Mouse (Mus musculus): ENCODE results near the gene Olfr1457.

The Olfr1457 gene

DNA sequence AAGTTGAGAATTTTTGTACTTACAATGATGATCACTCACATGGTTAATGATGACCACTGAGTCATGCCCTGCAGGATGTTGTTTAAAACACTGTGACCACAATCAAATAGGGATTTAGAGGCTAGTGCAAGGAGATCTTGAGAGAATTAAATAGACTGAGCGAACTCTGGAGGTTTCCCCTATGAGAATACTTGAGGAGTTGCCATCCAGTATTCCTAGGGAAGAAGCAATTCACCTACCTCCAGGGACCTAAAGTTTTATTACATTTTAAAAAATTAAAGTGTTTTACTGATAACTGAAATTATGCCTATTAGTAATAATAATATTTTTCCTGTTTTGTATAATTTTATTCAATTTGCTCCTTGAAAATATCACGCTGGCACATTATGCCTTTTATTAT, at the start of gene Olfr1457:
Olfr1457 (minus strand) TSS at position 101 of the 400 bp plus-strand sequence.
- DNase-seq, result no peak

DNA sequence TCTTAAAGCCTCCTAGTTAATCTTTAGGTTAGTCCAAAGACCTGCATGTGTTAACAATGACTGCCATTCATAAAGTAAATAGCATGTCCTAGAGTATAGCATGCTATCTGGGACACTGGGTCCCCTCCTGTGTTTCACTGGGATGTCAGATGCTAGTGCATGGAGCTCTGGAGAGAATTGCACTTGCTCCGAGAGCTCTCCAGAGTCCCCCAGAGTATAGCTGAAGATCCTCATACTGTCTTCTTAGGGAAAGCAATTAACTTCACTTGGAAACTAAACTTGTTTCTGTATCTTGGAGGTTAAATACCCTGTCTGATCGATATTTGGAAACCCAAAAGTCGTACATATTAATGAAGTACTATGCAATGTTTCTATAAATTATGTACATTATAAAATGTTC, 9.0 kb upstream of the Olfr1457 start, which contains the start of gene Olfr1458:
Olfr1458 (minus strand) TSS at position 101 of the 400 bp plus-strand sequence.
- no peak for DNase-seq

DNA sequence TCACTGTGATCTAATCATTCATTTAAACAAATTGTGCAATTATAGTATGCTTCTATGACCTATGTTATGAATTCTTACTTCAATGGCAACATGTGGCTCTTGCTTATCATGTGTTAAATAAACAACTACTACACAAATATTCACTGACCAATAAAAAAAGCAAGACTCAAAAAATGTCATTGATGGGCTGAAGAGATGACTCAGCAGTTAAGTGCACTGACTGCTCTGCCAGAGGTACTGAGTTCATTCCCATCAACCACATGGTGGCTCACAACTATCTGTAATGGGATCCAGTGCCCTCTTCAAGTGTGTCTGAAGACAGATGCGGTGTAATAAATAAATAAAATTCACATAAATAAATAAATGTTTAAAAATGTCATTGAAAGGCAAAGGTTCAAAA, 3.8 kb downstream of the Olfr1457 start:
- no peak for DNase-seq

DNA sequence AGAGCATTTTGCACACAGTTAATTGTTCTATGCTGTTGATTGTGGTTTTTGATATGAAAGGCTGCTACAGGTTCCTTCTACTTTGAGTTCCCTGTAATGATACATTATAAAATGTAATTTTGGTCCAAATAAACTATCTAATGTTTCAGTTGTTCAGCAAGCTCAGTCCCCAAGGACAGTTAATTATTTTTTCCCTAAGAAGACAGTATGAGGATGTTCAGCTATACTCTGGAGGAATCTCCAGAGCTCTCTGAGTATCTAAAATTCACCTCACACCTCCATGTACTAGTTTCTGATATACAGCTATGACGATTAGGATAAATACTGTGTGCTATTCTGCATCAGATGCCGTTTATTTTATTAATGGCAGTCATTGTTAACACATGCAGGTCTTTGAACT, 37.4 kb downstream of the Olfr1457 start, which contains the start of gene Olfr1454:
Olfr1454 (plus strand) TSS at position 301 of the 400 bp plus-strand sequence.
- no peak for DNase-seq

All from kidney, postnatal 4 days (tissue).